Mouse (Mus musculus): ENCODE results near the gene Gucy2d. TPM values are rescaled to one million over a fixed set of nuclear protein-coding genes. Genes with fewer than 3 reads are reported as not detected.

The Gucy2d gene
- total and polyA plus RNA-seq, 2 experiments from 2014 or later = 0.20 TPM; not detected in 1

- Histone ChIP-seq H3K9me3 (ENCODE audit: low read length) (no peaks in the 10 kb centered on the region), H3K4me1 (ENCODE audit: insufficient read depth, low read length) (peaks cover 4% of the 10 kb centered on the region), H3K9ac (replicated peaks; ENCODE audit: low read length) (no peak overlapping the region), H3K27ac (no peak overlapping the region), H3K4me2 (ENCODE audit: low read depth, low read length) (no peak overlapping the region), H3K27me3 (ENCODE audit: insufficient read depth, low read length) (no peaks in the 10 kb centered on the region), H3K4me3 (ENCODE audit: low read length) (no peak overlapping the region), H3K36me3 (ENCODE audit: insufficient read depth, low read length) (no peaks in the 10 kb centered on the region)
- ATAC-seq (no peak), DNase-seq (ENCODE audit: low spot score) (no peak)
- 62% methylated on average over 15 of the region's 15 CpGs for WGBS
- TF ChIP-seq CTCF (IDR thresholded peaks at IDR 0.05; ENCODE audit: low read depth) = no peak
Measured at GRCm38 (mm10) chr7:98510961-98511958, 71.0 kb downstream of the Gucy2d start.

GRCm38 (mm10) chr7:98513251-98513650, 73.0 kb downstream of the Gucy2d start:
- 77% methylated on average over 3 of the region's 3 CpGs for WGBS
- H3K9ac ChIP-seq (replicated peaks; ENCODE audit: low read length) = no peak overlapping the region
- H3K27ac ChIP-seq = no peak overlapping the region
- no peak overlapping the region for H3K4me2 ChIP-seq (ENCODE audit: low read depth, low read length)
- no peaks in the 10 kb centered on the region for H3K36me3 ChIP-seq (ENCODE audit: insufficient read depth, low read length)
- H3K4me3 ChIP-seq (ENCODE audit: low read length) = no peak overlapping the region
- H3K4me1 ChIP-seq (ENCODE audit: insufficient read depth, low read length) = peaks cover 4% of the 10 kb centered on the region
- ATAC-seq (no peak), DNase-seq (ENCODE audit: low spot score) (no peak)
- H3K9me3 ChIP-seq (ENCODE audit: low read length) = no peaks in the 10 kb centered on the region
- no peak for TF ChIP-seq CTCF (IDR thresholded peaks at IDR 0.05; ENCODE audit: low read depth)
- H3K27me3 ChIP-seq (ENCODE audit: insufficient read depth, low read length) = no peaks in the 10 kb centered on the region

- Histone ChIP-seq H3K27me3 (ENCODE audit: insufficient read depth, low read length) (no peaks in the 10 kb centered on the region), H3K4me3 (ENCODE audit: low read length) (no peak overlapping the region), H3K36me3 (ENCODE audit: insufficient read depth, low read length) (no peaks in the 10 kb centered on the region), H3K9me3 (ENCODE audit: low read length) (no peaks in the 10 kb centered on the region), H3K27ac (peak overlapping the region; percentile 15; the same call in 1 of the 2 replicates), H3K9ac (replicated peaks; ENCODE audit: low read length) (no peak overlapping the region), H3K4me2 (ENCODE audit: low read depth, low read length) (no peak overlapping the region), H3K4me1 (ENCODE audit: insufficient read depth, low read length) (peaks cover 17% of the 10 kb centered on the region)
- no peak for TF ChIP-seq CTCF (IDR thresholded peaks at IDR 0.05; ENCODE audit: low read depth)
- ATAC-seq (no peak), DNase-seq (ENCODE audit: low spot score) (no peak)
- WGBS = 70% methylated on average over 5 of the region's 5 CpGs
Measured at GRCm38 (mm10) chr7:98522576-98522975, 82.4 kb downstream of the Gucy2d start.

GRCm38 (mm10) chr7:98523070-98523812, 83.0 kb downstream of the Gucy2d start:
- H3K27ac ChIP-seq = peak overlapping the region; percentile 17
- no peaks in the 10 kb centered on the region for H3K36me3 ChIP-seq (ENCODE audit: insufficient read depth, low read length)
- H3K9ac ChIP-seq (replicated peaks; ENCODE audit: low read length) = no peak overlapping the region
- ATAC-seq (peak; percentile 51), DNase-seq (ENCODE audit: low spot score) (peak; percentile 38)
- H3K9me3 ChIP-seq (ENCODE audit: low read length) = no peaks in the 10 kb centered on the region
- H3K4me2 ChIP-seq (ENCODE audit: low read depth, low read length) = no peak overlapping the region
- no peaks in the 10 kb centered on the region for H3K27me3 ChIP-seq (ENCODE audit: insufficient read depth, low read length)
- TF ChIP-seq CTCF (IDR thresholded peaks at IDR 0.05; ENCODE audit: low read depth) = no peak
- no peak overlapping the region for H3K4me3 ChIP-seq (ENCODE audit: low read length)
- WGBS = 54% methylated on average over 8 of the region's 8 CpGs
- peaks cover 17% of the 10 kb centered on the region for H3K4me1 ChIP-seq (ENCODE audit: insufficient read depth, low read length)

GRCm38 (mm10) chr7:98523813-98524361, 83.7 kb downstream of the Gucy2d start:
- Histone ChIP-seq H3K4me1 (ENCODE audit: insufficient read depth, low read length) (peaks cover 17% of the 10 kb centered on the region), H3K4me3 (ENCODE audit: low read length) (no peak overlapping the region), H3K27me3 (ENCODE audit: insufficient read depth, low read length) (no peaks in the 10 kb centered on the region), H3K9ac (replicated peaks; ENCODE audit: low read length) (no peak overlapping the region), H3K27ac (peak overlapping the region; percentile 17), H3K4me2 (ENCODE audit: low read depth, low read length) (no peak overlapping the region), H3K9me3 (ENCODE audit: low read length) (no peaks in the 10 kb centered on the region), H3K36me3 (ENCODE audit: insufficient read depth, low read length) (no peaks in the 10 kb centered on the region)
- peak; percentile 82 for DNase-seq (ENCODE audit: low spot score)
- 4% methylated on average over 7 of the region's 7 CpGs for WGBS
- ATAC-seq = peak; percentile 66
- TF ChIP-seq CTCF (IDR thresholded peaks at IDR 0.05; ENCODE audit: low read depth) = no peak

GRCm38 (mm10) chr7:98524401-98524800, 84.2 kb downstream of the Gucy2d start:
- no peak for ATAC-seq
- Histone ChIP-seq H3K4me3 (ENCODE audit: low read length) (no peak overlapping the region), H3K4me1 (ENCODE audit: insufficient read depth, low read length) (peaks cover 17% of the 10 kb centered on the region), H3K36me3 (ENCODE audit: insufficient read depth, low read length) (no peaks in the 10 kb centered on the region), H3K4me2 (ENCODE audit: low read depth, low read length) (no peak overlapping the region), H3K9ac (replicated peaks; ENCODE audit: low read length) (no peak overlapping the region), H3K27ac (peak overlapping the region; percentile 17; the same call in 1 of the 2 replicates), H3K27me3 (ENCODE audit: insufficient read depth, low read length) (no peaks in the 10 kb centered on the region), H3K9me3 (ENCODE audit: low read length) (no peaks in the 10 kb centered on the region)
- DNase-seq (ENCODE audit: low spot score) = no peak
- 26% methylated on average over 6 of the region's 6 CpGs for WGBS
- TF ChIP-seq CTCF (IDR thresholded peaks at IDR 0.05; ENCODE audit: low read depth) = no peak

Measured in hindbrain, postnatal 0 days (tissue).